Mouse (Mus musculus) central nervous system, embryonic 11.5 days (tissue): ENCODE results near the gene Prpf19. TPM values are rescaled to one million over a fixed set of nuclear protein-coding genes. Genes with fewer than 3 reads are reported as not detected.

Experiments used
- polyA plus RNA-seq: library from polyadenylated mRNA; depleted of rRNA; stranded (reverse); fragments of >200 nt; gene quantifications from 2 replicates; pipeline ENCODE4 v1.2.3, GENCODE M21; 2012; rRNA removed

Prpf19 gene
- 241 and 313 TPM in 2 replicates for polyA plus RNA-seq

DNA sequence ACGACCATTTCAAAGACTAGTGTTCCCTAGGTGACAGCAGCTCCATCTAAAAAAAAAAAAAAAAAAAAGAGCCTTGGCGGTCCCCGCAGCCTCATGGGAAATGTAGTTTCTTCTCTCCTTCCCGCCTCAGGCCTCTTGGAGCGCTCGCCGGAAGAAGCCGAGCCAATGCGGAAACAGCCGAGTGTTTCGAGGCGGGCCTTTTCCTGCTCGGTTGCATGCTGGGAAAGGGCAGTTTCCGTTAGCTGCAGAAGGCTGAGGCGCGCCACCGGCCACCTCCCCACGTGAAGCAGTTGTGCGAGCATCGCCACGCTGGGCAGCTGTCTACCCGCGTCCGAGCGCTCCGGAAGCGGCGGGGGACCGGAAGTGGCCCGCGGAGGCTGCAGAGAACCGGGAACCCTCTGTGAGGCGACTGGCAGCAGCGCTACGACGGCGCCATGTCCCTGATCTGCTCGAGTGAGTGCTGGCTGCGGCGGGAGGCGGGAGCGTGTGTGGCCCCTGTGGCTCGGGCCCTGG, at the start of gene Prpf19:
Gene Prpf19, plus strand, starts transcription at position 216 of the 513 bp plus-strand sequence.

DNA sequence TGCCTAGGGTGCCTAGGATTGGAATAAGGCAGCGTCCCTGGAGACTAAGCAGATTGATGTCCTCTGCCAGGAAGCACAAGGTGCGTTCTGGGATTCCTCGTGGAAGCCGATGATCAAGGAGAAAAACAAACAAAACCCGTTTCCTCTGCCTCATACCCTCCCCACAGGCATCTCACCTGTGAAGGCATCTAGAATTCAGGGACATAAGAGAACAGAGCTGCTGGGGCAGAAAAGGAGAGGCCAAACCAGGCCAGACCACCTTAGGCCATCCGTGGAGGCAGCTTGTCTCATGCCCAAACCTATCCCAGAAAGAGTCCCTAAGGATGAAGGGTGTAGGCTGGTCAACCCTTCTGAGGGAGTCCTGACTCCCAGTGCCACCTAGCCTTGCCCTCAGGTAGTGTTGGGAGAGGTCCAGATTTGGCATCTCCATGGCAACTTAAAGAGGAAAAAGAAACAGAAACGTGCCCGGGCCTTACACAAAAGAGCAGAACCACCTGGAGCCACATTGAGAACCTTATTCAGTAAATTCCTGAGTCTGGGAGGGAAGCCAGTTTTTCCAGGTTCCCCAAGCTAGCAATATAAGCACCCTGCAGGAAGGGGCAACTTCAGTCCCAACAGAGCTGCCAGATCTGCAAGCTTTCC, 25.0 kb upstream of the Prpf19 start, which contains the start of gene Tmem132a:
Gene Tmem132a, minus strand, starts transcription at position 55 of the 642 bp plus-strand sequence.

DNA sequence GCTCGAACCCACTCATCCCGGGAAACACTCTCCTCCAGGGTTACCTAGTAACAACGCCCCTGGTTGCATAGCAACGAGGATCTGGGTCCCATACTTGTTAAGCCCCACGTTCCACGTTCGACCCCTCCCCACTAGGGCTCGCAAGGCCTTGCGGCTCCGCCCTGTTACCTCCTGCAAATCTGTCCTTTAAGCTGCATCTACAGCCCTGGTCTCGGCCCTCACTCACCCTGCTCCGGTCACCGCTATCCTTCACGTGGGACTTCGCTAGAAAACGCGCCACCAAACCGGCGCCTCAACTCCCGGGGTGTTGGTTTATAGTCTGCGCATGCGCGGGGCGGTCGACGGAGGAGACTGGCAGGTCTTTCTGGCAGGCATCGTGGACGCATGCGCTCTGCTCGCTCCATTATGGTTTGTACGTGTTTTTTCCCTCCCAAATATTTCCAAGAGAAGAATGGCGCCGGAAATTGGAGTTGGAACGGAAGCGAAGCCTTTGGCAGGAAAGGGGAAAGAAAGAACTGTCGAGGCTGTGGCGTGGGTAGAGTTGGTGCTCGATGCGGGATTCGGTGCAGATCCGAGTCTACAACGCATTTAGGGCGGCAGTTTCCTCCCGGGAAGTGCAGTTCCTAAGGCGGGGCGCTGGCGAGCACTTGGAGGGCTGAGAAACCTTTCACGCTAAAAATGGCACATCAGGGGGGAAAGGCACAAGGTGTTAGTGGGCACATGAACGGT, 13.4 kb upstream of the Prpf19 start, which contains the start of gene Tmem109:
Gene Tmem109, minus strand, starts transcription at position 576 of the 729 bp plus-strand sequence.

DNA sequence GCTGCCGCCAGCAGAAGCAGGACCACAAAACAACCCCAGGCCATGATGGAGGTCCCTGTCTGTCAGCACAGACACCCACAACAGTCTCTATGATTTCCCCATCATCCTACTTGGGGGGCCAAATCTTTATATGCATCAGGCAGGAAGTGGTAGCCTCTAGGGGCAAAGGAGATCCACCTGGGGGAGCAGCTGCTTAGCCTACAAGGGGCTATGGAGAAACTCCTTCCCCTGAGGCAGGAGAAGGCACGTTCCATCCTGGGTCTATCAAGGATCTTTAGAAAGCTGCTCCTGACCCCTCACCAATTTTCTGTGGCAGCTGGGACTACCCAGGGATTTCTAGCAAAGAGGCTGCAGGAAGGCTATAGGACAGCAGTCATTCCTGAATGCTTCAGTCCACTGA, 25.5 kb downstream of the Prpf19 start, which contains the start of gene Zp1:
Gene Zp1, minus strand, starts transcription at position 101 of the 400 bp plus-strand sequence.

DNA sequence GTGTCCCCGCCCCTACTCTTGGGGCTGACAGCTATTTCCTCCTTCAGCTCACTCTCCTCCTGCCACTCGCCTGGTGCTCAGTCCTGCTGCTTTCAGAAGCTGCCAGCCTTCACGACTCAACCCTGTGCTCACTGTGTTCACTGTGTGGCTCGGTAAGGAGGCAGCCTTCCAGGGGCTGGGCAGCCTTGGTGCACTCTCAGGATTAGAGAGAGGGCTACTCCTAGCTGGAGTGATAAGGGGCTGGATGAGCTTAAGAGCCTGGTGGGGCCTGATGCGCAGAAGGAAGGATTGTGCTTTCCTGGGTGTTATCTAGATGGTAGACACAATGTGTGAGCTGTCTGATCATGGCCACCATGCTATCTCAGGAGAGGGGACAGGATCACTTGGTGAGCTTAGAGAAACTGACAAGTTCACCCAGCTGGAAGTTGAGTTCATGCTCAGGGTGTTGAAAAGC, 42.1 kb downstream of the Prpf19 start, which contains the start of gene Ptgdr2:
Gene Ptgdr2, plus strand, starts transcription at position 51 of the 454 bp plus-strand sequence.

DNA sequence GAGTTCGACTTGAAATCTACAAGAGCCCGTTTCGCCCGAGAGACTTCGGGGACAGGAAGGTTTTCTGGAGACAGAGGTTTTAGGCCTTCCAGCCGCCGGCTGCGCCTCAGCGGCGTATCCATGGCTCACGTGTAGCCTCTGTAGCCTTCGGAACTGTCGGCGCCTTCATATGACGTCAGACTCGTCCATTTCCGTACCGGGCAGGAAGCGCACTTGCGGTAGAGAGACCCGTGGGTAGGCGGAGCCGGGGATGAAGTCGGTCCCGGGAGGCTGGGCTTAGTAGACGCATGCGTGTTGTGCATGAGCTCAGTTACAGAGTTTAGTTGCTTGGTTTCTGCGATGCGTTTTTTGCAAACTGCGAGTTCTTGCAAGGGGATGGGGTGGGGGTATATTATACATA, 54.1 kb downstream of the Prpf19 start, which contains the start of gene Ccdc86:
Gene Ccdc86, minus strand, starts transcription at position 155 of the 400 bp plus-strand sequence.

Other genes starting within 250 kb of the Prpf19 start
- gene Pga5, start 217.2 kb upstream of the Prpf19 start, polyA plus RNA-seq = not detected in 2 replicates
- 17.6 and 21.7 TPM in 2 replicates for gene Vps37c, start 206.5 kb upstream of the Prpf19 start, polyA plus RNA-seq
- gene Cd5, start 156.2 kb upstream of the Prpf19 start, polyA plus RNA-seq = 0.10 and 0.16 TPM in 2 replicates
- 0.04 TPM in 1 of 2 replicates, not detected in the other for gene Cd6, start 65.2 kb upstream of the Prpf19 start, polyA plus RNA-seq
- gene Slc15a3, start 55.5 kb upstream of the Prpf19 start, polyA plus RNA-seq = 0.70 and 0.78 TPM in 2 replicates
- gene Tmem132a, start 25.3 kb upstream of the Prpf19 start, polyA plus RNA-seq = 159 and 188 TPM in 2 replicates
- gene Tmem109, start 13.2 kb upstream of the Prpf19 start, polyA plus RNA-seq = 29.3 and 43.3 TPM in 2 replicates
- gene Zp1, start 25.4 kb downstream of the Prpf19 start, polyA plus RNA-seq = 0.02 TPM in 1 of 2 replicates, not detected in the other
- gene Ptgdr2, start 41.9 kb downstream of the Prpf19 start, polyA plus RNA-seq = 0.11 and 0.17 TPM in 2 replicates
- gene Ccdc86, start 54.0 kb downstream of the Prpf19 start, polyA plus RNA-seq = 8.7 and 8.9 TPM in 2 replicates
- 0.06 TPM in 1 of 2 replicates, not detected in the other for gene Ms4a10, start 79.4 kb downstream of the Prpf19 start, polyA plus RNA-seq
- gene Ms4a15, start 98.0 kb downstream of the Prpf19 start, polyA plus RNA-seq = not detected in 2 replicates
- not detected in 2 replicates for gene Ms4a18, start 122.8 kb downstream of the Prpf19 start, polyA plus RNA-seq
- not detected in 2 replicates for gene Ms4a8a, start 185.9 kb downstream of the Prpf19 start, polyA plus RNA-seq
- not detected in 2 replicates for gene 1700017D01Rik, start 235.6 kb downstream of the Prpf19 start, polyA plus RNA-seq